Mouse (Mus musculus): ENCODE data around the gene Pkp4.
A peak's percentile ranks its signal among the peaks of the same experiment; 100 is the strongest.

Pkp4 gene

GRCm38 (mm10) chr2:59184107-59185064 lies 23.7 kb downstream of the Pkp4 start:
- no peak for DNase-seq

GRCm38 (mm10) chr2:59186122-59186521 lies 25.5 kb downstream of the Pkp4 start:
- DNase-seq: no peak

- DNase-seq: no peak
Measured at GRCm38 (mm10) chr2:59186966-59187365, 26.3 kb downstream of the Pkp4 start.

- DNase-seq: no peak
Measured at GRCm38 (mm10) chr2:59188306-59188705, 27.7 kb downstream of the Pkp4 start.

GRCm38 (mm10) chr2:59189661-59190185 lies 29.1 kb downstream of the Pkp4 start:
- no peak for DNase-seq

GRCm38 (mm10) chr2:59190186-59190585 lies 29.5 kb downstream of the Pkp4 start:
- no peak for DNase-seq

GRCm38 (mm10) chr2:59191466-59191865 lies 30.8 kb downstream of the Pkp4 start:
- no peak for DNase-seq

- no peak for DNase-seq
Measured at GRCm38 (mm10) chr2:59193117-59193516, 32.5 kb downstream of the Pkp4 start.

- DNase-seq: no peak
Measured at GRCm38 (mm10) chr2:59197156-59197555, 36.5 kb downstream of the Pkp4 start.

- no peak for DNase-seq
Measured at GRCm38 (mm10) chr2:59199476-59199976, 38.9 kb downstream of the Pkp4 start.

- DNase-seq: no peak
Measured at GRCm38 (mm10) chr2:59200511-59200910, 39.9 kb downstream of the Pkp4 start.

GRCm38 (mm10) chr2:59202930-59203329 lies 42.3 kb downstream of the Pkp4 start:
- no peak for DNase-seq

GRCm38 (mm10) chr2:59203627-59204425 lies 43.2 kb downstream of the Pkp4 start:
- no peak for DNase-seq

GRCm38 (mm10) chr2:59205092-59205491 lies 44.4 kb downstream of the Pkp4 start:
- peak; percentile 61 for DNase-seq

GRCm38 (mm10) chr2:59206190-59206589 lies 45.5 kb downstream of the Pkp4 start:
- DNase-seq: no peak

GRCm38 (mm10) chr2:59207240-59207639 lies 46.6 kb downstream of the Pkp4 start:
- DNase-seq: no peak

- no peak for DNase-seq
Measured at GRCm38 (mm10) chr2:59207725-59208124, 47.1 kb downstream of the Pkp4 start.

- DNase-seq: no peak
Measured at GRCm38 (mm10) chr2:59208276-59208675, 47.6 kb downstream of the Pkp4 start.

GRCm38 (mm10) chr2:59211051-59211450 lies 50.4 kb downstream of the Pkp4 start:
- DNase-seq: no peak

- peak; percentile 44 for DNase-seq
Measured at GRCm38 (mm10) chr2:59212430-59212829, 51.8 kb downstream of the Pkp4 start.

GRCm38 (mm10) chr2:59212846-59213245 lies 52.2 kb downstream of the Pkp4 start:
- DNase-seq: no peak

GRCm38 (mm10) chr2:59217931-59218330 lies 57.3 kb downstream of the Pkp4 start:
- DNase-seq: no peak
